Mouse (Mus musculus) ES-E14 (cell line): Measurements from ENCODE around the gene Cops7a.

Experiments used
- CHD2 ChIP-seq: IDR thresholded peaks from 2 replicates; pipeline ENCODE4 v1.6.1; 2014; ENCODE audit warnings: mild to moderate bottlenecking, low read depth, low read length, inconsistent platforms
- MAFK ChIP-seq: IDR thresholded peaks from 2 replicates; pipeline ENCODE4 v1.6.1; 2014; ENCODE audit warnings: mild to moderate bottlenecking, low read depth, low read length, inconsistent platforms; ENCODE audit not compliant: insufficient read depth

DNA sequence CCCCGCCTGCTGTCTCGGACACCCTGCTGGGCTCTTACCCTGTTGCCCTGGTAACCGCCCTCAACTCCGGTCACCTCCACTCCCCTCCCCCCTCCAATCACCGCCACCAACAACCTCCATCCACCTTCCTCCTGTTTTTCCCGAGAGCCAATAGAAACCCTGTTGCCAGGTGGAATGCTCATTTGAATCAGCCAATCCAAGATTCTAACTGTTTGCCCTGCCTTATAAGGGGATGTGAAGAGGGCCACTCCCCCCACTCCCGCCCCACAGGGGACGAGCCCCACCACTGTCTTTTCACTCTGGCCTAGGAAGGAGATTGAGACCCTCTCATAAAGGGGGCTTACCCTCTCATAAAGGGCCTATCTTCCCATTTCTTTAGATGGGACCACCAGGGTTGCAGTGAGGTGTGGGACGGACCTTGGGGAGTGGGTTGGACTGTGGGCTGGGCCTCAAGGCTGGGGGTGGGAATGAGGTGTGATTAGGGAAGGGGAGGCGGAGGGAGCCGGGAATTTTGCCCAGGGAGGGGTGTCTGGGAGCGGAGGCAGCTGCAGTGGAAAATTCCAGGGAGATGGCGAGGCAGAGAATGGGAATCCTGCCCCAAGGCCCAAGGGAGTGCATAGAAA is 45.5 kb downstream of the Cops7a start, which contains the start of gene Ptms:
- no peak for TF ChIP-seq MAFK
- TF ChIP-seq CHD2, result peak; percentile 92
